Mouse (Mus musculus): ENCODE measurements at regions not wholly inside any gene's neighbourhood (a gene's known extent, or its start where the extent isn't known, plus 50 kb on each side); places are given as distances from the start of the nearest gene placed in this dataset.

DNA sequence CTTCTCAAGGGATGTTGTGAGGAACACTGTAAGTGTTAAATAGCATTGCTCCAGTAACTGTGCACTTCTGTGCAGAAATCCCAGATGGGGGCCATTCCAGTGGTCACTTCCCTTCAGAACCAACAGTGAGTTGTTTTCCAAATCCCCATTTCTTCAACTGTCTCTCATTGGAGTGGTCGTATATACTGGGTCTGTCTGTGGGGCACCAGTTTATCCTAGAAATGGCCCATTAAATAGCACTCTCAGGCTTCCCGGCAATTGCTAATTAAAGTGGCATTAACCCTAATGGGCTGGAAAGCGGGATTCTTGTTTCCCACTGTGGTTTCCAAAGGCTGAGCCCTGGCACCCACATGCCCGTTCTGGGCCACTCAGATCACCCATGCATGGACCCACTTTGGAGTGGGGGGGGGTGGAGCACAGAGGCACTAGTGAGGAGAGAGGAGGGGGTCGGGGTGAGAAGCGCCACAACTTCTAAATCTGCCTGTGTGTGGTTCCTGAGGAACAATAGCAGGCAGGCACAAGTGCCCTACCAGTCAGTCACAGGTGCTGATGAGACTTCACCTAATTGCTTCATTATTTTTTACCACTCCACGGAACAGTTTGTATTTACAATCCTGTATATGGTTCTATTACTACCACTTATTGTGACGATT is 78.1 kb downstream of the Fam204a start:
- DNase-seq (ENCODE audit: low read depth, low spot score) = no peak

DNA sequence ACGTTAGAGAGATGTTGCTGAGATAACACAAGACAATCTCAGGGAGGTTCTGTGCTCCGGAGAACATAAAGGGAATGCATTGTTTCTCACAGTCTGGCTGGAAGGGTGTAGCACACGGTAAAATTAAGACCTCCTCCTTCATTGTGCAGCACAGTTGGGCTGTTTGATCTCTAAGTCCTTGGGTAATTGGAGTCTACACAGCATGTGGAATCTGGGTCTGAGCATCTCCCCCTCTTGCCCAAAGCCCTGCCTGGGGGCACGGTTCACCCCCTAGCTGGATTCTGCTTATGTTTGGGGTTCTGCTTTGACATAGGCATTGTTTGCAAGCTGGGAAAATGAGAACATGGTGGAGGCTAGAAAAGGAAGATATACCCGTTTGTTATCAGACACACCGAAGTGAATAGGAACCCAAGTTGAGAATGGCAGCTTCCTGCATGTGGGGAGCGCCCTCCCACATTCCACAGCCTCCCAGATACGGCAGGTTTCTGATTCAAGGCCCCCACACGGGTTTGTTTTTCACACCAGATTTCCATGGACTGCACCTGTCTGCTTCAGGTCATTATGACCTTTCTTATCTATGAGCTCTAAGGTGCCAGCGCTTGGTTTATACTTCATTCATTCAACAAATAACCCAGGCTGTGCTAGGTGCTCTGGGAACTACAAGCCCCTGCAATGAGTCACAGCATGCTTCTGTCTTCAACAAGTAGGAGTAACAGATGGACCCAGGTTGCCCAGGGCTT is 79.9 kb downstream of the Fam204a start:
- no peak for DNase-seq (ENCODE audit: low read depth, low spot score)

DNA sequence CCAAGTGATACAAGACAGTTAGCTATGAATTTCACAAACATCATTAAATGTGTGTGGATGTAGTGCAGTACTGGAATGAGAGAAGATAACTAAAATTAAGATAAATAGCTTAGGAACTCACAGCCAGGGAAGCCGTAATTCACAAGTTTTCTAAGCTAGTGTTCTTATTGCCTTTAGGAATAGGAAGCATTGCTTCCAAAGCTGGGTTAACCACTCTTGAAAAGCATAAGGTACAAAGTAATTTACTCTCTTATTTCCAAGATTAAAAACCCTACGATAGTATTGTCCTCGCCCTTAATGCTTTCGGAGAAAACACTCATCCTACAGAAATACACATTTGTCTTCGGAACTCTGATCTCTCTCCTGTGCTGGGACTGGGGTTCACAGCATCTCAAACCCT is 81.3 kb downstream of the Fam204a start:
- no peak for DNase-seq (ENCODE audit: low read depth, low spot score)

- peak; percentile 53 for DNase-seq (ENCODE audit: low read depth, low spot score)
Measured at GRCm38 (mm10) chr19:60144336-60144989, 82.0 kb downstream of the Fam204a start.

DNA sequence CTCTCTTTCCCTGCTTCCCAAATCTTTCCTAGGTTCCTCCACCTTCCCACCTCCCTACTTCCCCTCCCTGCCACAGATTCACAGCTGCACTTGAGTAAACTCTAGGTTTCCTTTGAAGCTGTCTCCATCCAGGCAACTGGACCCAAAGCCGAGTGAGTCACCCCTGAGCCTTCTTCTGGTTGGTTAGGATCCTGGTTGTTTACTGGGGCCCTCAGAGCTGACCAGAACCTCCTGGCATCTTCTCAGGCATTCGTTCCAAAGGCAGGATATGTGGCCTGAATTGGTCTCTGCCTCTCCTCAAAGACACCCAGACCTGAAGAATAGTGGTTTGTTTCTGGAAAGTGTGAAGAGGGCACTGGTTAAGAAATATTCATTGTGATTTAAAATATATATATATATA is 87.6 kb downstream of the Fam204a start:
- no peak for DNase-seq (ENCODE audit: low read depth, low spot score)

GRCm38 (mm10) chr19:60136491-60136890 is 90.0 kb downstream of the Fam204a start:
- DNase-seq (ENCODE audit: low read depth, low spot score) = no peak

GRCm38 (mm10) chr19:60134447-60135328 is 91.8 kb downstream of the Fam204a start:
- no peak for DNase-seq (ENCODE audit: low read depth, low spot score)

GRCm38 (mm10) chr19:60129635-60130034 is 96.9 kb downstream of the Fam204a start:
- DNase-seq (ENCODE audit: low read depth, low spot score) = no peak

- no peak for DNase-seq (ENCODE audit: low read depth, low spot score)
Measured at GRCm38 (mm10) chr19:60124638-60125037, 101.9 kb downstream of the Fam204a start.

- DNase-seq (ENCODE audit: low read depth, low spot score) = no peak
Measured at GRCm38 (mm10) chr19:60120917-60121316, 105.6 kb downstream of the Fam204a start.

- DNase-seq (ENCODE audit: low read depth, low spot score) = no peak
Measured at GRCm38 (mm10) chr19:60119051-60119450, 107.5 kb downstream of the Fam204a start.

GRCm38 (mm10) chr19:60113666-60114388 is 112.7 kb downstream of the Fam204a start:
- no peak for DNase-seq (ENCODE audit: low read depth, low spot score)

DNA sequence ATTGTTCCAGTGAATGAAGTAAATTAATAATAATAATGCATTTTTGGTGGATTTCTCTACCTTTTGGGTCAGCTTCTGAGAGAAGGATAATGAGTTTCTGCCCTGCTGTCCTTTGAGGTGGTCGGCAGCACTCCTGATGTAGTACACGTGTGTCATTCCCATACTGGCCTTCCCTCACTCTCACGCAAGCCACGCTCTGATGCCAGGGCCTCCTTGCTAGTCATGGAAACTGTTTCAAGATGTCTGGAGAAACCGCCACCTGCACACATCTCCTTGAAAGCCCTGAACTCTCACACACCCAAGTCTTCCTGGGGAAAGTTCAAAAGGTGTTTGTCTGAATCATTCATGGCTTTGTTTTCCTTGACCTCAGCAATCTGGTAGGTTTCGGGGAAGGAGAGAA is 116.2 kb downstream of the Fam204a start:
- no peak for DNase-seq (ENCODE audit: low read depth, low spot score)

- no peak for DNase-seq (ENCODE audit: low read depth, low spot score)
Measured at GRCm38 (mm10) chr19:60109488-60109887, 117.0 kb downstream of the Fam204a start.

DNA sequence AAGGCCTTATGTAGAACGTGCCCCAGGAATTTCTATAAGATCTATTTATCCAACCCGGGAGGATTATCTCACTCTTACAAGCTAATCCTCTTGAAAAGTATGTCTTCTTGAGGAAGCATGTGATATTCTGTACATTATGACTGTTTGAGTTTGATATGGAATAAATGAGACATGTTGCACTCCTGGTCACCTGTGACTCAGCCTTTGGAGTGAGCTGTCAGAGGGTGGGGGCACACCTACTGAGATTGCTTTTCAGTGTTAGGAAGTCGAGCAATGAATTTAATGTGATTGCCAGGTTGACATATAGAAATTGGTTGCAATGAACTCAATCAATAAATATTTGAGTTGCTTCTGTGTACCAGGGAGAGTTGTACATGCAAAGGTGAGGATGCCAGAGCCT is 128.6 kb downstream of the Fam204a start:
- DNase-seq (ENCODE audit: low read depth, low spot score) = no peak

- DNase-seq (ENCODE audit: low read depth, low spot score) = no peak
Measured at GRCm38 (mm10) chr19:60074986-60075385, 131.5 kb upstream of the Rab11fip2 start.

GRCm38 (mm10) chr19:60073328-60073727 is 129.9 kb upstream of the Rab11fip2 start:
- DNase-seq (ENCODE audit: low read depth, low spot score) = no peak

- no peak for DNase-seq (ENCODE audit: low read depth, low spot score)
Measured at GRCm38 (mm10) chr19:60066183-60066582, 122.7 kb upstream of the Rab11fip2 start.

DNA sequence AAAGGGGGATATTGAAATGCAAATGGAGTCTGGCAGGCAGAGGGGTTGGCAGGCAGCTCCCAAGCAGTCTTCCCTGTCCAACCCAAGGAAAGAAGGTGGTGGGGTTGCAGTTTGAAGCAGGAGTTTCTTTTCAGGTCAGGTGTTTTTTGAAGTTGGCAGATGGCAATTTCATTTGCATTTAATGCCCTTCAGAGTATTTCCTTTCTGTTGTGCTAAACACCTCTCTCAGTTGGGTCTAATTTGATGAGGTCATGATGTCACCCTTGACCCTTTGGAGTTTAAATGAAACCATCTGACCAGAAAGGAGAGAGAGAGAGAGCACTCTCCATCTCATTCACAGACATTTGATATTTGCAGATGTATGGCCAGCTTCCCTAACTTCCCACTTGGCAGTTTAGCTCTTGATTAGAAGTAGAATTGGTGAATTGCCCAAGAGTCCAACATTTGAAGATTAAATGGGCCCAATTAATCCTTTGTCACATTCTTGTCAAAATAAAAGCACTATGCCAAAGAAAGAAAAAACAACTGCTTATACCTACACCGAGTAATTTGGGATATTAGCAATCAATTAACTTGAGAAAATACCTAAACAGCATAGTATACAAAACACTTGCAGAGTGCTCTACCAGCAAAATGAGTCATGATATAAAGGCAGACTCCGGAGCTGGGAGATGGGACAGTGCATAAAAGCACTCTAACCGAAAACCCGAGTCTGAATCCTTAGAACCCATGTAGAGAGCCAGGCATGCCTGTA is 111.8 kb upstream of the Rab11fip2 start:
- DNase-seq (ENCODE audit: low read depth, low spot score) = no peak

- DNase-seq (ENCODE audit: low read depth, low spot score) = no peak
Measured at GRCm38 (mm10) chr19:60051151-60051550, 107.7 kb upstream of the Rab11fip2 start.

All from telencephalon, adult 2 months (tissue).